ENCODE assay signal across 7 mouse cellular contexts in genomic region chr4:152173041-152173440, GRCm38 (mm10). TPM values are rescaled to one million over a fixed set of nuclear protein-coding genes. Genes with fewer than 3 reads are reported as not detected.
DNase-seq lines count a peak whose midpoint lies in the region; ATAC-seq lines count a peak whose summit lies in the region.

No protein-coding gene starts in this region.

- DNase-seq in A20 (ENCODE audit: low read depth, low spot score): peak; percentile 87
- DNase-seq in c-Kit-negative CD71-positive TER-119-positive erythroid progenitor cells, embryonic 14.5 days (ENCODE audit: low read depth, low spot score): peak; percentile 64
- peak; percentile 85 to 91 for DNase-seq in frontal cortex, postnatal 36 days (ENCODE audit: low spot score in 2 of 2)
- DNase-seq in layer of hippocampus, adult 18-20 months (ENCODE audit: low spot score in 2 of 2): peak; percentile 76 to 93
- DNase-seq in lung, postnatal 10 days: peak; percentile 85
- peak; percentile 71 for DNase-seq in skeletal muscle tissue, adult 2 months (ENCODE audit: low read depth, low spot score)

- peak; percentile 25 for ATAC-seq in CD4-positive, CD25-positive, alpha-beta regulatory T cell, adult 4 months

RNA-seq across cellular contexts. Expression of gene Acot7, which starts 4.9 kb away (rescaled TPM):
- polyA plus RNA-seq in CD4-positive, CD25-positive, alpha-beta regulatory T cell, adult 4 months (2017; shearing (Covaris generic)): 100 to 1,000 TPM; 108 to 145 TPM
- total RNA-seq in layer of hippocampus, adult 18-20 months (2021): 100 to 1,000 TPM; 329 to 352 TPM

RNA-seq across cellular contexts. Expression of gene Hes2, which starts 14.4 kb away (rescaled TPM):
- not detected for polyA plus RNA-seq in CD4-positive, CD25-positive, alpha-beta regulatory T cell, adult 4 months (2017; shearing (Covaris generic))
- not detected for total RNA-seq in layer of hippocampus, adult 18-20 months (2021)

RNA-seq across cellular contexts. Expression of gene Espn, which starts 20.9 kb away (rescaled TPM):
- 1 to 10 TPM; 9.5 to 9.9 TPM for polyA plus RNA-seq in CD4-positive, CD25-positive, alpha-beta regulatory T cell, adult 4 months (2017; shearing (Covaris generic))
- 1 to 10 TPM; 2.8 to 3.0 TPM for total RNA-seq in layer of hippocampus, adult 18-20 months (2021)

RNA-seq across cellular contexts. Expression of gene Tnfrsf25, which starts 57.3 kb away (rescaled TPM):
- 100 to 1,000 TPM; 125 to 170 TPM for polyA plus RNA-seq in CD4-positive, CD25-positive, alpha-beta regulatory T cell, adult 4 months (2017; shearing (Covaris generic))
- total RNA-seq in layer of hippocampus, adult 18-20 months (2021): 10 to 100 TPM; 40.4 to 49.5 TPM

Comparison
In these comparisons a context has a peak if more than half of its experiments do, and no peak if none do; other contexts are left out.
1. Peak in every context shown above with its lines: DNase-seq and ATAC-seq.